Mouse (Mus musculus) liver, embryonic 14.5 days (tissue): ENCODE measurements at regions not wholly inside any gene's neighbourhood (a gene's known extent, or its start where the extent isn't known, plus 50 kb on each side); places are given as distances from the start of the nearest gene placed in this dataset.

ENCODE experiments used
- ATAC-seq: fragments of 200-750 bp; cut with Nextera tagmentation; 2 replicates; pipeline ENCODE4 v1.8.0; 2017; ENCODE audit warnings: moderate number of reproducible peaks, mild to moderate bottlenecking, moderate library complexity; ENCODE audit not compliant: insufficient read depth
- DNase-seq, 3 experiments: peaks; one replicate each; pipeline ENCODE4 v3.0.0-alpha.2; 2012 to 2013; ENCODE audit warnings: low read depth in 3 of 3, low spot score in 3 of 3
- H3K27ac ChIP-seq: fragments of 300-500 bp; sonication (generic); 2 replicates; pipeline ENCODE4 v1.5.1; 2014; ENCODE audit warnings: moderate library complexity, mild to moderate bottlenecking, control low read depth, inconsistent platforms
- H3K27me3 ChIP-seq: fragments of 300-500 bp; sonication (generic); 2 replicates; pipeline ENCODE4 v1.6.1; 2014; ENCODE audit warnings: mild to moderate bottlenecking, low read length, moderate library complexity; ENCODE audit not compliant: control insufficient read depth, insufficient read depth
- H3K36me3 ChIP-seq: fragments of 300-500 bp; sonication (generic); replicated peaks from 2 replicates; pipeline ENCODE4 v1.6.1; 2014; ENCODE audit warnings: low read depth; ENCODE audit not compliant: control insufficient read depth, insufficient read depth
- H3K4me1 ChIP-seq, 2 experiments: fragments of 200-500 bp in 1 of 2; fragments of 300-500 bp in 1 of 2; sonication (generic) in 1 of 2; replicated peaks; 2 replicates each; pipeline ENCODE4 v1.6.1; 2012 to 2014; ENCODE audit warnings: antibody characterized with exemption in 1 of 2, inconsistent platforms in 1 of 2, low read length in 1 of 2; ENCODE audit not compliant: control insufficient read depth in 2 of 2, insufficient read depth in 2 of 2
- H3K4me2 ChIP-seq: fragments of 300-500 bp; sonication (generic); 2 replicates; pipeline ENCODE4 v1.6.1; 2014; ENCODE audit warnings: low read depth, mild to moderate bottlenecking, control low read depth, moderate library complexity
- H3K4me3 ChIP-seq, 2 experiments: fragments of 200-500 bp in 1 of 2; fragments of 300-500 bp in 1 of 2; sonication (generic) in 1 of 2; 2 replicates each; pipeline ENCODE4 v1.5.1; 2012 to 2014; ENCODE audit warnings: low read depth in 2 of 2, low read length in 2 of 2, mild to moderate bottlenecking in 2 of 2, control low read depth in 1 of 2, inconsistent platforms in 1 of 2, moderate library complexity in 1 of 2; ENCODE audit not compliant: insufficient read depth in 1 of 2
- H3K9ac ChIP-seq: fragments of 300-500 bp; sonication (generic); replicated peaks from 2 replicates; pipeline ENCODE4 v1.6.1; 2014; ENCODE audit warnings: mild to moderate bottlenecking, control low read depth, moderate library complexity
- H3K9me3 ChIP-seq: fragments of 300-500 bp; sonication (generic); 2 replicates; pipeline ENCODE4 v1.6.1; 2016; ENCODE audit warnings: low read length, mixed read lengths; ENCODE audit not compliant: control insufficient read depth
- CTCF ChIP-seq: IDR thresholded peaks from 2 replicates; pipeline ENCODE4 v1.5.1; 2016; ENCODE audit warnings: antibody characterized with exemption, low read depth, control low read depth
- EP300 ChIP-seq: IDR thresholded peaks from 2 replicates; pipeline ENCODE4 v1.6.1; 2016; ENCODE audit warnings: antibody characterized with exemption, low read depth
- WGBS: fragments of 180-500 bp; shearing (Covaris S2); extraction: QIAGEN DNeasy Blood & Tissue Kit; methylation state at CpG from one replicate; pipeline ENCODE4 v1.1.7; 2014; ENCODE audit not compliant: insufficient replicate concordance; 5-methylcytosine and 5-hydroxymethylcytosine counted together

DNA sequence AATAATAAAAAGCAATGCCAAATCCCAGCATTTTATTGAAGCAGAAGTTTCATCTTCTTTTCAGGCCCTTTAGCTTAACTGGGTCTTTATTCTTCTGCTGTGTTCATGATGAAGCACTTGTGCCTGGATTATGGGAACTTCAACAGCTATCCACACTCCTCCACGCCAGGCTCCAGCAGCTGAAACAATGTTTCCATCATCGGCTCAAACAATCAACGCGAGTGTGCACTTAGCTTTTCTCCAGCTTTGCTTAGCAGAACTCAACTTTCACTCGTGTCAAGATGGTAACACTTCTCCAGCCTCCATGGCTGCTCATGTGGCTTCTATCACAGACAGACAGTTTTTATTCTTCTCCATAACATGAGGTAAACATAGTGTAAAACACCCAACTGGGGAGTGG is 143.8 kb upstream of the Mdm1 start:
- WGBS = 67% methylated on average over 5 of the region's 5 CpGs
- H3K4me1 ChIP-seq = no peaks in the 10 kb centered on the region
- H3K27me3 ChIP-seq = no peaks in the 10 kb centered on the region
- DNase-seq (no peak), ATAC-seq (no peak)
- no peak overlapping the region for H3K9ac ChIP-seq
- H3K27ac ChIP-seq = no peak overlapping the region
- TF ChIP-seq CTCF (no peak), EP300 (no peak)
- no peaks in the 10 kb centered on the region for H3K9me3 ChIP-seq
- no peaks in the 10 kb centered on the region for H3K36me3 ChIP-seq
- no peak overlapping the region for H3K4me2 ChIP-seq
- H3K4me3 ChIP-seq = no peak overlapping the region

DNA sequence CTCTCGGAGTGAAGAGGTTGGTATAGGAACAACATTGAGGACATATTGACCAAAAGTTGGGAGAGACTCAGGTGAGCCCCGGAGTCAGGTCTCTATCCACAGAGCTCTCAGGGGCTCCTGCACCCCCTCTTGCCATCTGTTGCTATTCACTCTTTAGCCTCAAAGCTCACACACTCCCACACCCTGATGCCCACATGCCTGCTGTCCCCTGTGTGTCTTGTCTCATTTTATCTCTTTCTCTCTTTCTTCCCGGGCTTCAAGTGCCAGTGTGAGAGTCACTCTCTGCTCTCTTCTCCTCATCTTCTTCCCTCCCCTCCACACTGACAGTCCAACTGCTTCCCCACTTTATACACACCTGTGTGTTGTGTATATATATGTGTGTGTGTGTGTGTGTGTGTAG is 141.0 kb upstream of the Mdm1 start:
- no peaks in the 10 kb centered on the region for H3K27me3 ChIP-seq
- H3K36me3 ChIP-seq = no peaks in the 10 kb centered on the region
- H3K4me2 ChIP-seq = no peak overlapping the region
- 54% methylated on average over 3 of the region's 3 CpGs for WGBS
- TF ChIP-seq CTCF (no peak), EP300 (no peak)
- H3K9ac ChIP-seq = no peak overlapping the region
- H3K27ac ChIP-seq = no peak overlapping the region
- H3K4me3 ChIP-seq = no peak overlapping the region
- H3K9me3 ChIP-seq = no peaks in the 10 kb centered on the region
- DNase-seq = no peak
- no peak for ATAC-seq
- no peaks in the 10 kb centered on the region for H3K4me1 ChIP-seq

DNA sequence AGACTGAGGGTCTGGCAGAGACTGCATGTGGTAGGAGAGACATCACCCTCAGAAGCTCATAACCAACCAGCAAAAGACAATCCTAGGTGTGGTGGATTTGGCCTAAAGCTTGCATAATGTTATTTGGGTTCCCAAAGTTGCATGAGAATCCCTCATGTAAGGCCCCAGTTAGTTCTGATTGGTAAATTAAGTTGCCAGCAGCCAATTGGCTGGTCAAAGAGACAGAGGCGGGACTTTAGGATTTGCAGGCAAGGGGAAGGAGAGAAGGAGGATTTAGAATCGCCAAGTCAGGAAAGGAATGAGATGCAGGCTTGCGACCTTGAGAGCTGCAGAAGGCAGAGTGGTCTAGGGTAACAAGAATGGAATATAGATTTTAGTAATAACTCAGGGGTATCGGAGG is 140.1 kb upstream of the Mdm1 start:
- H3K4me1 ChIP-seq = no peaks in the 10 kb centered on the region
- 49% methylated on average over 4 of the region's 4 CpGs for WGBS
- no peak overlapping the region for H3K27ac ChIP-seq
- DNase-seq = no peak
- no peak overlapping the region for H3K4me3 ChIP-seq
- ATAC-seq = no peak
- no peaks in the 10 kb centered on the region for H3K9me3 ChIP-seq
- H3K27me3 ChIP-seq = no peaks in the 10 kb centered on the region
- H3K9ac ChIP-seq = no peak overlapping the region
- no peak for TF ChIP-seq EP300
- 0 out of 2 replicates have a peak overlapping the region, but pooled peaks have one; percentile 11 for H3K4me2 ChIP-seq
- no peaks in the 10 kb centered on the region for H3K36me3 ChIP-seq

DNA sequence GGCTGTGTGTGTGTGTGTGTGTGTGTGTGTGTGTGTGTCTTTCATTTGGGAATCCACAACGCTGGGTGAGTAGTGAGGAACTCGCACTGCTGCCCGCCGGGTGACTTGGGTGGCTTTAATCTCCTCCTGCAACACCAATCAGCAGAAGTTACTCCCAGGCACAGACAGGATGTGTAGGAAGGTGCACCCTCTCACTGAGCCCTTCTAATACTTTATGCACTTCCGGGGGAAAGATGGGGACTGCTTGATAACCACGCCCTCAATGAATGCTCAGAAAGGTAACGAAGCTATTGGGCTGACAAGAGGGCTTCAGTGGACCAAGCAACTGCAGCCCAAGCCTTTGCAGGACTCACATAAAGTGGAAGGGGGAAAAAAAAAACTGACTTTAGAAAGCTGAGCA is 139.6 kb upstream of the Mdm1 start:
- H3K4me2 ChIP-seq = no peak overlapping the region
- H3K4me1 ChIP-seq = no peaks in the 10 kb centered on the region
- H3K36me3 ChIP-seq = no peaks in the 10 kb centered on the region
- no peak overlapping the region for H3K27ac ChIP-seq
- no peak overlapping the region for H3K9ac ChIP-seq
- H3K27me3 ChIP-seq = no peaks in the 10 kb centered on the region
- H3K4me3 ChIP-seq = no peak overlapping the region
- no peak for TF ChIP-seq CTCF
- TF ChIP-seq EP300 = no peak
- 28% methylated on average over 7 of the region's 7 CpGs for WGBS
- ATAC-seq (no peak), DNase-seq (no peak)
- H3K9me3 ChIP-seq = no peaks in the 10 kb centered on the region

DNA sequence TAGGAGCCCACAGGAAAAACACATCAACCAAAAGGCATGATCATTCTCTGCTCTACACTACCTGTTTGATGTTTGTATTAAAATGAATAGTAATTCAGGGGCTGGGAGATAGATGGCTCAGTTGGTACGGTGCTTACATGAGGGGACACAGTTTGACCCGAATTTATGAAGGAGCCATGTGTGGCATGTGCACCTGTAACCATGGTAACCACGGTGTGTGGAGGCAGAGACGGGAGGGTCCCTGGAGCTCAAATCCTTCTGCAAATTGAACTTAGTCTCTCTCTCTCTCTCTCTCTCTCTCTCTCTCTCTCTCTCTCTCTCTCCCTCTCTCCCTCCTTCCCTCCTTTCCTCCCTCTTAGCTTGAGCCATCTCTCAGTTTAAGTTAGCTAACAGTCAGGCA is 139.1 kb upstream of the Mdm1 start:
- no peak overlapping the region for H3K4me2 ChIP-seq
- no peaks in the 10 kb centered on the region for H3K9me3 ChIP-seq
- ATAC-seq (no peak), DNase-seq (no peak)
- H3K27ac ChIP-seq = no peak overlapping the region
- H3K4me1 ChIP-seq = 0 out of 4 replicates have a peak, but pooled peaks cover 0 to 2% of the 10 kb centered on the region in 2 experiments
- H3K27me3 ChIP-seq = no peaks in the 10 kb centered on the region
- no peak overlapping the region for H3K4me3 ChIP-seq
- no peak overlapping the region for H3K9ac ChIP-seq
- no peaks in the 10 kb centered on the region for H3K36me3 ChIP-seq
- TF ChIP-seq CTCF = no peak
- no peak for TF ChIP-seq EP300
- WGBS = 68% methylated on average over 4 of the region's 4 CpGs
